Mouse (Mus musculus) neural tube, embryonic 13.5 days (tissue): Measurements from ENCODE around the gene Dcaf1. TPM values are rescaled to one million over a fixed set of nuclear protein-coding genes. Genes with fewer than 3 reads are reported as not detected.

Experiments used
- ATAC-seq: fragments of 200-750 bp; cut with Nextera tagmentation; 2 replicates; pipeline ENCODE4 v1.8.0; 2017; ENCODE audit warnings: low read depth, mild to moderate bottlenecking, moderate TSS enrichment, moderate library complexity
- H3K27ac ChIP-seq: fragments of 300-500 bp; sonication (generic); replicated peaks from 2 replicates; pipeline ENCODE4 v1.5.1; 2015; ENCODE audit warnings: moderate library complexity, mild to moderate bottlenecking, inconsistent platforms
- H3K27me3 ChIP-seq: fragments of 300-500 bp; sonication (generic); 2 replicates; pipeline ENCODE4 v1.6.1; 2015; ENCODE audit warnings: mild to moderate bottlenecking, inconsistent platforms
- H3K36me3 ChIP-seq: fragments of 300-500 bp; sonication (generic); 2 replicates; pipeline ENCODE4 v1.6.1; 2015; ENCODE audit warnings: mild to moderate bottlenecking, inconsistent platforms
- H3K4me1 ChIP-seq: fragments of 300-500 bp; sonication (generic); replicated peaks from 2 replicates; pipeline ENCODE4 v1.6.1; 2015; ENCODE audit warnings: inconsistent platforms
- H3K4me2 ChIP-seq: fragments of 300-500 bp; sonication (generic); 2 replicates; pipeline ENCODE4 v1.6.1; 2015; ENCODE audit warnings: inconsistent platforms, mild to moderate bottlenecking, moderate library complexity
- H3K4me3 ChIP-seq: fragments of 300-500 bp; sonication (generic); 2 replicates; pipeline ENCODE4 v1.5.1; 2015; ENCODE audit warnings: mild to moderate bottlenecking, inconsistent platforms
- H3K9ac ChIP-seq: fragments of 300-500 bp; sonication (generic); 2 replicates; pipeline ENCODE4 v1.6.1; 2015; ENCODE audit warnings: moderate library complexity, mild to moderate bottlenecking, inconsistent platforms
- H3K9me3 ChIP-seq: fragments of 300-500 bp; sonication (generic); 2 replicates; pipeline ENCODE4 v1.6.1; 2016; ENCODE audit warnings: inconsistent platforms
- WGBS: fragments of 180-500 bp; shearing (Covaris S2); methylation state at CpG from one replicate; pipeline ENCODE4 v1.1.7; 2015; 5-methylcytosine and 5-hydroxymethylcytosine counted together
- polyA plus RNA-seq: library from polyadenylated mRNA; unstranded; fragments of >200 nt; fragmentation: Nextera tagmentation; extraction: Ambion mirVana; gene quantifications from 2 replicates; pipeline ENCODE4 v1.2.1, GENCODE M21; 2015

Gene Dcaf1
- polyA plus RNA-seq: 19.0 and 20.8 TPM in 2 replicates

GRCm38 (mm10) chr9:106821618-106822380 is at the start of gene Dcaf1:
Gene Dcaf1 (plus strand): TSS chr9:106821874.
- H3K36me3 ChIP-seq: no peaks in the 10 kb centered on the region
- no peaks in the 10 kb centered on the region for H3K27me3 ChIP-seq
- peak within 1 kb of the TSS; percentile 94 for H3K27ac ChIP-seq
- peaks cover 12% of the 10 kb centered on the region for H3K4me1 ChIP-seq
- no peaks in the 10 kb centered on the region for H3K9me3 ChIP-seq
- WGBS: under 1% methylated on average over 56 of the region's 71 CpGs
- peak within 1 kb of the TSS; percentile 89 for H3K4me3 ChIP-seq
- peak within 1 kb of the TSS; percentile 90 for H3K4me2 ChIP-seq
- H3K9ac ChIP-seq: peak within 1 kb of the TSS; percentile 87
- ATAC-seq: peak; percentile 99

GRCm38 (mm10) chr9:106776116-106776515 is 45.6 kb upstream of the Dcaf1 start:
- no peak overlapping the region for H3K27ac ChIP-seq
- ATAC-seq: no peak

GRCm38 (mm10) chr9:106777423-106777822 is 44.3 kb upstream of the Dcaf1 start:
- Histone ChIP-seq H3K4me3 (no peak overlapping the region), H3K4me1 (no peaks in the 10 kb centered on the region), H3K27me3 (no peaks in the 10 kb centered on the region), H3K36me3 (no peaks in the 10 kb centered on the region), H3K4me2 (no peak overlapping the region), H3K9ac (no peak overlapping the region), H3K27ac (no peak overlapping the region), H3K9me3 (no peaks in the 10 kb centered on the region)
- WGBS: 88% methylated on average over 3 of the region's 3 CpGs
- no peak for ATAC-seq

More at GRCm38 (mm10) chr9:106776116-106776515, 45.6 kb upstream of the Dcaf1 start:
- no peaks in the 10 kb centered on the region for H3K4me1 ChIP-seq
- no peaks in the 10 kb centered on the region for H3K9me3 ChIP-seq
- H3K27me3 ChIP-seq: no peaks in the 10 kb centered on the region
- H3K36me3 ChIP-seq: no peaks in the 10 kb centered on the region
- WGBS: 77% methylated on average over 1 of the region's 1 CpGs
- no peak overlapping the region for H3K9ac ChIP-seq
- no peak overlapping the region for H3K4me2 ChIP-seq
- H3K4me3 ChIP-seq: no peak overlapping the region

- Histone ChIP-seq H3K36me3 (no peaks in the 10 kb centered on the region), H3K4me1 (no peaks in the 10 kb centered on the region), H3K4me2 (no peak overlapping the region), H3K27ac (no peak overlapping the region), H3K9ac (no peak overlapping the region), H3K27me3 (no peaks in the 10 kb centered on the region), H3K4me3 (no peak overlapping the region), H3K9me3 (no peaks in the 10 kb centered on the region)
- 89% methylated on average over 4 of the region's 4 CpGs for WGBS
- ATAC-seq: no peak
These were observed 43.4 kb upstream of the Dcaf1 start for GRCm38 (mm10) chr9:106778319-106778718.

GRCm38 (mm10) chr9:106780086-106780485 is 41.6 kb upstream of the Dcaf1 start:
- WGBS: 85% methylated on average over 3 of the region's 3 CpGs

GRCm38 (mm10) chr9:106783554-106783953 is 38.1 kb upstream of the Dcaf1 start:
- Histone ChIP-seq H3K27ac (no peak overlapping the region), H3K4me3 (no peak overlapping the region), H3K9ac (no peak overlapping the region), H3K9me3 (no peaks in the 10 kb centered on the region), H3K36me3 (no peaks in the 10 kb centered on the region), H3K4me2 (no peak overlapping the region), H3K27me3 (no peaks in the 10 kb centered on the region), H3K4me1 (peaks cover 18% of the 10 kb centered on the region)
- 98% methylated on average over 2 of the region's 2 CpGs for WGBS
- ATAC-seq: no peak

More at GRCm38 (mm10) chr9:106780086-106780485, 41.6 kb upstream of the Dcaf1 start:
- Histone ChIP-seq H3K36me3 (no peaks in the 10 kb centered on the region), H3K4me2 (no peak overlapping the region), H3K9ac (no peak overlapping the region), H3K27me3 (no peaks in the 10 kb centered on the region), H3K4me1 (no peaks in the 10 kb centered on the region), H3K4me3 (no peak overlapping the region), H3K9me3 (no peaks in the 10 kb centered on the region), H3K27ac (no peak overlapping the region)
- ATAC-seq: no peak

- no peak overlapping the region for H3K9ac ChIP-seq
- no peaks in the 10 kb centered on the region for H3K27me3 ChIP-seq
- H3K27ac ChIP-seq: no peak overlapping the region
- H3K9me3 ChIP-seq: no peaks in the 10 kb centered on the region
- H3K4me1 ChIP-seq: peaks cover 23% of the 10 kb centered on the region
- WGBS: 91% methylated on average over 3 of the region's 3 CpGs
- no peak overlapping the region for H3K4me2 ChIP-seq
- ATAC-seq: no peak
- no peaks in the 10 kb centered on the region for H3K36me3 ChIP-seq
- no peak overlapping the region for H3K4me3 ChIP-seq
These were observed 36.5 kb upstream of the Dcaf1 start for GRCm38 (mm10) chr9:106785206-106785605.

GRCm38 (mm10) chr9:106787979-106788811 is 33.5 kb upstream of the Dcaf1 start:
- peaks cover 23% of the 10 kb centered on the region for H3K4me1 ChIP-seq
- peak overlapping the region; percentile 98 for H3K4me3 ChIP-seq
- 0 out of 2 replicates have a peak, but pooled peaks cover 4% of the 10 kb centered on the region for H3K27me3 ChIP-seq
- no peaks in the 10 kb centered on the region for H3K36me3 ChIP-seq
- peak overlapping the region; percentile 99 for H3K9ac ChIP-seq
- peak; percentile 21 for ATAC-seq
- H3K27ac ChIP-seq: peak overlapping the region; percentile 91
- WGBS: 6% methylated on average over 23 of the region's 23 CpGs
- H3K4me2 ChIP-seq: peak overlapping the region; percentile 81
- no peaks in the 10 kb centered on the region for H3K9me3 ChIP-seq

- peak within 1 kb of the TSS; percentile 81 for H3K4me2 ChIP-seq
- peak; percentile 89 for ATAC-seq
- no peaks in the 10 kb centered on the region for H3K9me3 ChIP-seq
- H3K4me1 ChIP-seq: peaks cover 23% of the 10 kb centered on the region
- H3K4me3 ChIP-seq: peak within 1 kb of the TSS; percentile 98
- peak within 1 kb of the TSS; percentile 99 for H3K9ac ChIP-seq
- peak within 1 kb of the TSS; percentile 91 for H3K27ac ChIP-seq
- under 1% methylated on average over 49 of the region's 49 CpGs for WGBS
- no peaks in the 10 kb centered on the region for H3K36me3 ChIP-seq
- H3K27me3 ChIP-seq: 0 out of 2 replicates have a peak, but pooled peaks cover 4% of the 10 kb centered on the region
These were observed 32.8 kb upstream of the Dcaf1 start, which contains the start of gene Rad54l2 for GRCm38 (mm10) chr9:106788812-106789321. Gene Rad54l2 (minus strand): TSS chr9:106789194.

GRCm38 (mm10) chr9:106789363-106789762 is 32.3 kb upstream of the Dcaf1 start:
- no peak overlapping the region for H3K27ac ChIP-seq

GRCm38 (mm10) chr9:106790831-106791230 is 30.8 kb upstream of the Dcaf1 start:
- no peak for ATAC-seq

More at GRCm38 (mm10) chr9:106789363-106789762, 32.3 kb upstream of the Dcaf1 start:
- Histone ChIP-seq H3K4me2 (peak overlapping the region; percentile 81), H3K4me1 (peaks cover 23% of the 10 kb centered on the region), H3K36me3 (no peaks in the 10 kb centered on the region), H3K9ac (peak overlapping the region; percentile 99), H3K27me3 (0 out of 2 replicates have a peak, but pooled peaks cover 4% of the 10 kb centered on the region), H3K9me3 (no peaks in the 10 kb centered on the region), H3K4me3 (peak overlapping the region; percentile 98)
- 0 out of 2 replicates have a peak, but pooled peaks have one; percentile 19 for ATAC-seq
- 20% methylated on average over 10 of the region's 10 CpGs for WGBS

More at GRCm38 (mm10) chr9:106790831-106791230, 30.8 kb upstream of the Dcaf1 start:
- H3K36me3 ChIP-seq: no peaks in the 10 kb centered on the region
- no peak overlapping the region for H3K4me3 ChIP-seq
- H3K4me1 ChIP-seq: peaks cover 23% of the 10 kb centered on the region
- H3K9me3 ChIP-seq: no peaks in the 10 kb centered on the region
- no peak overlapping the region for H3K9ac ChIP-seq
- H3K27me3 ChIP-seq: 0 out of 2 replicates have a peak, but pooled peaks cover 4% of the 10 kb centered on the region
- no peak overlapping the region for H3K27ac ChIP-seq
- H3K4me2 ChIP-seq: no peak overlapping the region
- 70% methylated on average over 6 of the region's 6 CpGs for WGBS
